Mouse (Mus musculus): ENCODE results near the gene Cfap73. TPM values are rescaled to one million over a fixed set of nuclear protein-coding genes. Genes with fewer than 3 reads are reported as not detected.

Cfap73 gene
- polyA plus RNA-seq, 1 experiment from 2014 or later: not detected

- H3K27ac ChIP-seq (replicated peaks; ENCODE audit: low read depth, low read length): no peak overlapping the region
- ATAC-seq (ENCODE audit: low FRiP score, low TSS enrichment): no peak
- H3K4me1 ChIP-seq (ENCODE audit: control insufficient read depth, insufficient read depth, low read length): 0 out of 2 replicates have a peak, but pooled peaks cover 4% of the 10 kb centered on the region
- H3K9me3 ChIP-seq (ENCODE audit: control insufficient read depth, low read length): no peaks in the 10 kb centered on the region
- DNase-seq: no peak
- WGBS: 86% methylated on average over 7 of the region's 7 CpGs
- no peaks in the 10 kb centered on the region for H3K27me3 ChIP-seq (ENCODE audit: control insufficient read depth, insufficient read depth, low read length)
- no peak overlapping the region for H3K4me2 ChIP-seq (ENCODE audit: low read length)
- H3K36me3 ChIP-seq (ENCODE audit: control insufficient read depth, insufficient read depth, low read length): no peaks in the 10 kb centered on the region
- H3K9ac ChIP-seq (replicated peaks; ENCODE audit: low read length): no peak overlapping the region
- H3K4me3 ChIP-seq (replicated peaks; ENCODE audit: low read depth, low read length): no peak overlapping the region
These were observed 36.1 kb upstream of the Cfap73 start for GRCm38 (mm10) chr5:120670132-120670531.

- WGBS: 72% methylated on average over 7 of the region's 7 CpGs
- no peak overlapping the region for H3K4me3 ChIP-seq (replicated peaks; ENCODE audit: low read depth, low read length)
- no peak overlapping the region for H3K27ac ChIP-seq (replicated peaks; ENCODE audit: low read depth, low read length)
- no peak overlapping the region for H3K4me2 ChIP-seq (ENCODE audit: low read length)
- H3K9me3 ChIP-seq (ENCODE audit: control insufficient read depth, low read length): no peaks in the 10 kb centered on the region
- no peaks in the 10 kb centered on the region for H3K36me3 ChIP-seq (ENCODE audit: control insufficient read depth, insufficient read depth, low read length)
- no peaks in the 10 kb centered on the region for H3K27me3 ChIP-seq (ENCODE audit: control insufficient read depth, insufficient read depth, low read length)
- no peak overlapping the region for H3K9ac ChIP-seq (replicated peaks; ENCODE audit: low read length)
- ATAC-seq (ENCODE audit: low FRiP score, low TSS enrichment): no peak
- DNase-seq: no peak
- H3K4me1 ChIP-seq (ENCODE audit: control insufficient read depth, insufficient read depth, low read length): no peaks in the 10 kb centered on the region
These were observed 34.7 kb upstream of the Cfap73 start for GRCm38 (mm10) chr5:120668761-120669160.

GRCm38 (mm10) chr5:120664888-120665287 lies 30.9 kb upstream of the Cfap73 start:
- ATAC-seq (ENCODE audit: low FRiP score, low TSS enrichment): no peak
- Histone ChIP-seq H3K9ac (replicated peaks; ENCODE audit: low read length) (no peak overlapping the region), H3K4me3 (replicated peaks; ENCODE audit: low read depth, low read length) (no peak overlapping the region), H3K36me3 (ENCODE audit: control insufficient read depth, insufficient read depth, low read length) (no peaks in the 10 kb centered on the region), H3K27ac (replicated peaks; ENCODE audit: low read depth, low read length) (no peak overlapping the region), H3K27me3 (ENCODE audit: control insufficient read depth, insufficient read depth, low read length) (no peaks in the 10 kb centered on the region), H3K4me1 (ENCODE audit: control insufficient read depth, insufficient read depth, low read length) (no peaks in the 10 kb centered on the region), H3K9me3 (ENCODE audit: control insufficient read depth, low read length) (no peaks in the 10 kb centered on the region), H3K4me2 (ENCODE audit: low read length) (no peak overlapping the region)
- 47% methylated on average over 2 of the region's 2 CpGs for WGBS
- no peak for DNase-seq

GRCm38 (mm10) chr5:120660816-120661215 lies 26.8 kb upstream of the Cfap73 start:
- no peaks in the 10 kb centered on the region for H3K4me1 ChIP-seq (ENCODE audit: control insufficient read depth, insufficient read depth, low read length)
- no peak overlapping the region for H3K4me2 ChIP-seq (ENCODE audit: low read length)
- H3K9me3 ChIP-seq (ENCODE audit: control insufficient read depth, low read length): no peaks in the 10 kb centered on the region
- DNase-seq (peak; percentile 76), ATAC-seq (ENCODE audit: low FRiP score, low TSS enrichment) (no peak)
- H3K9ac ChIP-seq (replicated peaks; ENCODE audit: low read length): no peak overlapping the region
- no peak overlapping the region for H3K4me3 ChIP-seq (replicated peaks; ENCODE audit: low read depth, low read length)
- no peaks in the 10 kb centered on the region for H3K27me3 ChIP-seq (ENCODE audit: control insufficient read depth, insufficient read depth, low read length)
- H3K36me3 ChIP-seq (ENCODE audit: control insufficient read depth, insufficient read depth, low read length): no peaks in the 10 kb centered on the region
- peak overlapping the region; percentile 76 for H3K27ac ChIP-seq (replicated peaks; ENCODE audit: low read depth, low read length)
- WGBS: 20% methylated on average over 5 of the region's 5 CpGs

- H3K27me3 ChIP-seq (ENCODE audit: control insufficient read depth, insufficient read depth, low read length): no peaks in the 10 kb centered on the region
- H3K9me3 ChIP-seq (ENCODE audit: control insufficient read depth, low read length): no peaks in the 10 kb centered on the region
- no peak overlapping the region for H3K9ac ChIP-seq (replicated peaks; ENCODE audit: low read length)
- WGBS: 86% methylated on average over 12 of the region's 12 CpGs
- no peaks in the 10 kb centered on the region for H3K36me3 ChIP-seq (ENCODE audit: control insufficient read depth, insufficient read depth, low read length)
- ATAC-seq (ENCODE audit: low FRiP score, low TSS enrichment) (no peak), DNase-seq (no peak)
- no peaks in the 10 kb centered on the region for H3K4me1 ChIP-seq (ENCODE audit: control insufficient read depth, insufficient read depth, low read length)
- H3K27ac ChIP-seq (replicated peaks; ENCODE audit: low read depth, low read length): no peak overlapping the region
- no peak overlapping the region for H3K4me2 ChIP-seq (ENCODE audit: low read length)
- H3K4me3 ChIP-seq (replicated peaks; ENCODE audit: low read depth, low read length): no peak overlapping the region
These were observed 22.3 kb upstream of the Cfap73 start for GRCm38 (mm10) chr5:120656281-120656751.

- H3K4me2 ChIP-seq (ENCODE audit: low read length): no peak overlapping the region
- no peaks in the 10 kb centered on the region for H3K36me3 ChIP-seq (ENCODE audit: control insufficient read depth, insufficient read depth, low read length)
- no peak overlapping the region for H3K27ac ChIP-seq (replicated peaks; ENCODE audit: low read depth, low read length)
- H3K27me3 ChIP-seq (ENCODE audit: control insufficient read depth, insufficient read depth, low read length): peaks cover 14% of the 10 kb centered on the region
- ATAC-seq (ENCODE audit: low FRiP score, low TSS enrichment) (no peak), DNase-seq (no peak)
- 87% methylated on average over 2 of the region's 2 CpGs for WGBS
- no peak overlapping the region for H3K4me3 ChIP-seq (replicated peaks; ENCODE audit: low read depth, low read length)
- H3K9ac ChIP-seq (replicated peaks; ENCODE audit: low read length): no peak overlapping the region
- peaks cover 3% of the 10 kb centered on the region; the same call in 1 of the 2 replicates for H3K4me1 ChIP-seq (ENCODE audit: control insufficient read depth, insufficient read depth, low read length)
- H3K9me3 ChIP-seq (ENCODE audit: control insufficient read depth, low read length): no peaks in the 10 kb centered on the region
These were observed 19.8 kb upstream of the Cfap73 start for GRCm38 (mm10) chr5:120653873-120654272.

- Histone ChIP-seq H3K36me3 (ENCODE audit: control insufficient read depth, insufficient read depth, low read length) (no peaks in the 10 kb centered on the region), H3K4me2 (ENCODE audit: low read length) (no peak overlapping the region), H3K9me3 (ENCODE audit: control insufficient read depth, low read length) (no peaks in the 10 kb centered on the region), H3K27ac (replicated peaks; ENCODE audit: low read depth, low read length) (no peak overlapping the region), H3K27me3 (ENCODE audit: control insufficient read depth, insufficient read depth, low read length) (peaks cover 18% of the 10 kb centered on the region), H3K4me3 (replicated peaks; ENCODE audit: low read depth, low read length) (no peak overlapping the region), H3K4me1 (ENCODE audit: control insufficient read depth, insufficient read depth, low read length) (peaks cover 7% of the 10 kb centered on the region; the same call in 1 of the 2 replicates), H3K9ac (replicated peaks; ENCODE audit: low read length) (no peak overlapping the region)
- ATAC-seq (ENCODE audit: low FRiP score, low TSS enrichment) (no peak), DNase-seq (no peak)
- 83% methylated on average over 28 of the region's 28 CpGs for WGBS
These were observed 19.1 kb upstream of the Cfap73 start for GRCm38 (mm10) chr5:120652915-120653701.

- Histone ChIP-seq H3K27ac (replicated peaks; ENCODE audit: low read depth, low read length) (no peak overlapping the region), H3K9me3 (ENCODE audit: control insufficient read depth, low read length) (no peaks in the 10 kb centered on the region), H3K4me3 (replicated peaks; ENCODE audit: low read depth, low read length) (no peak overlapping the region), H3K4me1 (ENCODE audit: control insufficient read depth, insufficient read depth, low read length) (peaks cover 7% of the 10 kb centered on the region; the same call in 1 of the 2 replicates), H3K36me3 (ENCODE audit: control insufficient read depth, insufficient read depth, low read length) (no peaks in the 10 kb centered on the region), H3K4me2 (ENCODE audit: low read length) (no peak overlapping the region), H3K27me3 (ENCODE audit: control insufficient read depth, insufficient read depth, low read length) (peaks cover 28% of the 10 kb centered on the region), H3K9ac (replicated peaks; ENCODE audit: low read length) (no peak overlapping the region)
- 83% methylated on average over 5 of the region's 5 CpGs for WGBS
- ATAC-seq (ENCODE audit: low FRiP score, low TSS enrichment) (no peak), DNase-seq (no peak)
These were observed 17.2 kb upstream of the Cfap73 start for GRCm38 (mm10) chr5:120651230-120651629.

- no peak overlapping the region for H3K9ac ChIP-seq (replicated peaks; ENCODE audit: low read length)
- H3K9me3 ChIP-seq (ENCODE audit: control insufficient read depth, low read length): no peaks in the 10 kb centered on the region
- ATAC-seq (ENCODE audit: low FRiP score, low TSS enrichment) (no peak), DNase-seq (no peak)
- peaks cover 28% of the 10 kb centered on the region for H3K27me3 ChIP-seq (ENCODE audit: control insufficient read depth, insufficient read depth, low read length)
- H3K4me2 ChIP-seq (ENCODE audit: low read length): no peak overlapping the region
- no peak overlapping the region for H3K4me3 ChIP-seq (replicated peaks; ENCODE audit: low read depth, low read length)
- no peak overlapping the region for H3K27ac ChIP-seq (replicated peaks; ENCODE audit: low read depth, low read length)
- peaks cover 7% of the 10 kb centered on the region; the same call in 1 of the 2 replicates for H3K4me1 ChIP-seq (ENCODE audit: control insufficient read depth, insufficient read depth, low read length)
- 25% methylated on average over 13 of the region's 13 CpGs for WGBS
- H3K36me3 ChIP-seq (ENCODE audit: control insufficient read depth, insufficient read depth, low read length): no peaks in the 10 kb centered on the region
These were observed 15.9 kb upstream of the Cfap73 start for GRCm38 (mm10) chr5:120649938-120650337.
